Mouse (Mus musculus): ENCODE results near the gene Lzts2. TPM values are rescaled to one million over a fixed set of nuclear protein-coding genes. Genes with fewer than 3 reads are reported as not detected.

Gene Lzts2
- polyA plus RNA-seq, 1 experiment from 2014 or later: 18.2 TPM

DNA sequence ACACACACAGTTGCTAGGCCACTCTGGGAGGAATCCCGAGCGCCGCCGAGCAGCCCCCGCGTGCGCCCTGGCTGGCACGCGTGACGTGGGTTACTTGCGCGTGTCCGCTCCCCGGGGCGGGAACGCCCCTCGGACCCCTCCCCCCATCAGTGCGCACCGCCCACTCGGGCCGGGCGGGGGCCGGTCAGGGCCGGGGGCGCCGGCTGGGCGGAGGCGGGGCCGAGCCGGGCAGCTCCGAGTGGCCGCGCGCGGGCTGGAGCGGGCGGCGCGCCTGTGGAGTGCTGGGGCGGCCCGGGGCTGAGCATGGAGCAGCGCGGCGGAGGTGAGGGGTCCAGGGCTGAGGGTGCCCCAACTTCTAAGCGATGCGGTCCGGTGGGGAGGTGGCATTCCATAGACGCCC lies 3.7 kb downstream of the Lzts2 start:
- ATAC-seq: peak; percentile 51
- H3K4me2 ChIP-seq (ENCODE audit: low read length): peak overlapping the region; percentile 89
- H3K36me3 ChIP-seq (ENCODE audit: control insufficient read depth, insufficient read depth): 0 out of 2 replicates have a peak, but pooled peaks cover 2% of the 10 kb centered on the region
- peak overlapping the region; percentile 97 for H3K27ac ChIP-seq (ENCODE audit: low read length)
- H3K9ac ChIP-seq (replicated peaks; ENCODE audit: low read depth, low read length): peak overlapping the region; percentile 83
- H3K4me3 ChIP-seq (replicated peaks; ENCODE audit: low read length): peak overlapping the region; percentile 74
- H3K9me3 ChIP-seq (ENCODE audit: control insufficient read depth, low read length): no peaks in the 10 kb centered on the region
- no peaks in the 10 kb centered on the region for H3K27me3 ChIP-seq (replicated peaks; ENCODE audit: control insufficient read depth, insufficient read depth, low read length)
- under 1% methylated on average over 39 of the region's 48 CpGs for WGBS
- H3K4me1 ChIP-seq (replicated peaks; ENCODE audit: control insufficient read depth, insufficient read depth, low read length): peaks cover 52% of the 10 kb centered on the region

DNA sequence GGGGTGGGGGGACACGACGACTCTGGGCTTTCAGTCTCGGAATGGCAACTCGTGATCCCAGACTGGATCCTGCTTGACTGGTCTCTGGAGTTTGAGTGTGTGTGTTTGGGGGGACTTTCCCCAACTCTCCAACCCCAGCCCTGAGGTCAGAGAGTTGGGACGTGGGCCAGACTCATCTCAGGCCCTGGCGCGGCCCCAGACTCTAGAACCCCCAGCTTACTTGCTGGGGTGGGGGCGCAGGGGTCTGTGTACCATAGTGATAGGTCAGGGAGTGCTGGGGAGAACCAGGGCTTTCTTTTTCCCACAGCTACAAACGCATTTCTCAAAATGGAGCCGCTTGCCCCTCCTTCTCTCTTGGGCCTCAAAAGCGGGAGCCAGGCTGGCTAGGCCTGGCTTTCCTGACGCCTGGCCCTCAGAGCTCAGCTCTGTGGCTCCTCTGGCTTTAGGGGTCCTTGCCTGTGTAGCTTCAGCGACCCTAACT lies 4.2 kb downstream of the Lzts2 start:
- Histone ChIP-seq H3K36me3 (ENCODE audit: control insufficient read depth, insufficient read depth) (0 out of 2 replicates have a peak, but pooled peaks cover 2% of the 10 kb centered on the region), H3K4me3 (replicated peaks; ENCODE audit: low read length) (peak overlapping the region; percentile 74), H3K9ac (replicated peaks; ENCODE audit: low read depth, low read length) (peak overlapping the region; percentile 83), H3K27ac (ENCODE audit: low read length) (peak overlapping the region; percentile 97), H3K4me1 (replicated peaks; ENCODE audit: control insufficient read depth, insufficient read depth, low read length) (peaks cover 52% of the 10 kb centered on the region), H3K27me3 (replicated peaks; ENCODE audit: control insufficient read depth, insufficient read depth, low read length) (no peaks in the 10 kb centered on the region), H3K4me2 (ENCODE audit: low read length) (peak overlapping the region; percentile 89), H3K9me3 (ENCODE audit: control insufficient read depth, low read length) (no peaks in the 10 kb centered on the region)
- WGBS: under 1% methylated on average over 11 of the region's 13 CpGs
- no peak for ATAC-seq

DNA sequence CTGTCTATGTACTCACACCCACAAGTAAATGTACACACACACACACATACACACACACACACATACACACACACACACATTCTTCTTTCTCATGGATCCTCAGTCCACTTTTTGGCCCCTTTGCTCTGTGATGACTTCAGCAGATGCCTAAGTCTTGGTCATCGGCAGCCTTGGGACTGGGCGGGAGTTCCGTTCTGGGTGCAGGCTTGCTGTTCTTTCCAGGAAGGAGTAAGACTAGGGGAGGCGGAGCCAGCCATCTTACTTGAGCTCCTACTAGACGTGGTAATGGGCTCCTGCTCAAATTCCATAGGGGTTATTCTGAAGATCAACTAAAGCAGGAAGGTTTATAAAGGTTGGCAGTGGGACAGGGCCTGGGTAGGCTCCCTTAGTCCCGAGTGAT lies 6.1 kb downstream of the Lzts2 start:
- Histone ChIP-seq H3K27me3 (replicated peaks; ENCODE audit: control insufficient read depth, insufficient read depth, low read length) (no peaks in the 10 kb centered on the region), H3K9ac (replicated peaks; ENCODE audit: low read depth, low read length) (no peak overlapping the region), H3K4me2 (ENCODE audit: low read length) (no peak overlapping the region), H3K4me3 (replicated peaks; ENCODE audit: low read length) (no peak overlapping the region), H3K9me3 (ENCODE audit: control insufficient read depth, low read length) (no peaks in the 10 kb centered on the region), H3K4me1 (replicated peaks; ENCODE audit: control insufficient read depth, insufficient read depth, low read length) (peaks cover 42% of the 10 kb centered on the region), H3K36me3 (ENCODE audit: control insufficient read depth, insufficient read depth) (peaks cover 6% of the 10 kb centered on the region), H3K27ac (ENCODE audit: low read length) (no peak overlapping the region)
- ATAC-seq: no peak
- WGBS: 67% methylated on average over 6 of the region's 6 CpGs

DNA sequence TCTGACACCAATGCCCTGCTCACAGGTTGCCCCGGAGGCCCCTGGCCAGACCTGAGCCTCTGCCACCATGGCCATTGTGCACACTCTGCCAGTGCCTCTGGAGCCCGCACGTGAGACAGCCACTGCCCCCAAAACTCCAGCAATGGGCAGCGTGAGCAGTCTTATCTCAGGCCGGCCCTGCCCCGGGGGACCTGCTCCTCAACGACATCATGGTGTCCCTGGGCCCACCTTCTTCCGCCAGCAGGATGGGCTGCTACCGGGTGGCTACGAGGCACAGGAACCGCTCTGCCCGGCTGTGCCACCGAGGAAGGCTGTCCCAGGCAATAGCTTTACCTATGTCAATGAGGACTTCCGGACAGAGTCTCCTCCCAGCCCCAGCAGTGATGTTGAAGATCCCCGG lies 7.1 kb downstream of the Lzts2 start:
- Histone ChIP-seq H3K27me3 (replicated peaks; ENCODE audit: control insufficient read depth, insufficient read depth, low read length) (no peaks in the 10 kb centered on the region), H3K9ac (replicated peaks; ENCODE audit: low read depth, low read length) (no peak overlapping the region; the same call in 1 of the 2 replicates), H3K9me3 (ENCODE audit: control insufficient read depth, low read length) (no peaks in the 10 kb centered on the region), H3K4me2 (ENCODE audit: low read length) (no peak overlapping the region), H3K36me3 (ENCODE audit: control insufficient read depth, insufficient read depth) (peaks cover 11% of the 10 kb centered on the region), H3K4me3 (replicated peaks; ENCODE audit: low read length) (no peak overlapping the region), H3K27ac (ENCODE audit: low read length) (no peak overlapping the region), H3K4me1 (replicated peaks; ENCODE audit: control insufficient read depth, insufficient read depth, low read length) (peaks cover 32% of the 10 kb centered on the region)
- ATAC-seq: no peak
- WGBS: 91% methylated on average over 15 of the region's 15 CpGs

DNA sequence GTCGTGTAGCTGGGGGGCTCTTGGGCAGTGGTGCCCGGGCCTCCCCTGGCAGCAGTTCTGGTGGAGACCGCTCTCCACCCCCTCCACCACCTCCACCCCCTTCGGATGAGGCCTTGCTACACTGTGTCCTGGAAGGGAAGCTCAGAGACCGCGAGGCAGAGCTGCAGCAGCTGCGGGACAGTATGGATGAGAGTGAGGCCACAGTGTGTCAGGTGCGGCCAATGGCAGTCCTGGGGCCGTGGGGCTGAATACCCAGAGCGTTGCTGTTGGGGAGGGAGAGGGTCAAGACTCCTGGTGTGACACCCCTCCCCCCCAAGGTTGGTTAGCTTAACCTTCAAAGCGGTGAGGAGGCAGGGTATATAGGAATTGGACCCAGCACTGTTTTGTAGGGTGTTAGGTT lies 9.8 kb downstream of the Lzts2 start:
- no peaks in the 10 kb centered on the region for H3K9me3 ChIP-seq (ENCODE audit: control insufficient read depth, low read length)
- H3K36me3 ChIP-seq (ENCODE audit: control insufficient read depth, insufficient read depth): peaks cover 19% of the 10 kb centered on the region
- H3K4me2 ChIP-seq (ENCODE audit: low read length): no peak overlapping the region
- WGBS: 88% methylated on average over 11 of the region's 11 CpGs
- H3K4me3 ChIP-seq (replicated peaks; ENCODE audit: low read length): no peak overlapping the region
- H3K4me1 ChIP-seq (replicated peaks; ENCODE audit: control insufficient read depth, insufficient read depth, low read length): peaks cover 17% of the 10 kb centered on the region
- H3K27me3 ChIP-seq (replicated peaks; ENCODE audit: control insufficient read depth, insufficient read depth, low read length): no peaks in the 10 kb centered on the region
- no peak overlapping the region for H3K9ac ChIP-seq (replicated peaks; ENCODE audit: low read depth, low read length)
- H3K27ac ChIP-seq (ENCODE audit: low read length): no peak overlapping the region
- no peak for ATAC-seq

DNA sequence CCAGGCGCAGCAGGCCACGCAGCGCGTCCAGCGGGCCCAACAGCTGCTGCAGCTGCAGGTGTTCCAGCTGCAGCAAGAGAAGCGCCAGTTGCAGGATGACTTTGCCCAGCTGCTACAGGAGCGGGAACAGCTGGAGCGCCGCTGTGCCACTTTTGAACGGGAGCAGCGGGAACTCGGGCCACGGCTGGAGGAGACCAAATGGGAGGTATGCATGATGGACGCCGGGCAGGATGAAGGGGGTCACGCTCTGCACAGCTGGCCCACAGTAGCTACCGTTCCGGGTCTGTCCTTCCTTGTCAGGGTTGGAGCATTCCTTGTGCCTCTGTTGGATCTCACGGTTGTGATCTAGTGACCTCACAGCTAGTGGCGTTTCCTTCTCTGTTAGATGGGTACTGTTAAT lies 10.6 kb downstream of the Lzts2 start:
- H3K4me1 ChIP-seq (replicated peaks; ENCODE audit: control insufficient read depth, insufficient read depth, low read length): peaks cover 15% of the 10 kb centered on the region

DNA sequence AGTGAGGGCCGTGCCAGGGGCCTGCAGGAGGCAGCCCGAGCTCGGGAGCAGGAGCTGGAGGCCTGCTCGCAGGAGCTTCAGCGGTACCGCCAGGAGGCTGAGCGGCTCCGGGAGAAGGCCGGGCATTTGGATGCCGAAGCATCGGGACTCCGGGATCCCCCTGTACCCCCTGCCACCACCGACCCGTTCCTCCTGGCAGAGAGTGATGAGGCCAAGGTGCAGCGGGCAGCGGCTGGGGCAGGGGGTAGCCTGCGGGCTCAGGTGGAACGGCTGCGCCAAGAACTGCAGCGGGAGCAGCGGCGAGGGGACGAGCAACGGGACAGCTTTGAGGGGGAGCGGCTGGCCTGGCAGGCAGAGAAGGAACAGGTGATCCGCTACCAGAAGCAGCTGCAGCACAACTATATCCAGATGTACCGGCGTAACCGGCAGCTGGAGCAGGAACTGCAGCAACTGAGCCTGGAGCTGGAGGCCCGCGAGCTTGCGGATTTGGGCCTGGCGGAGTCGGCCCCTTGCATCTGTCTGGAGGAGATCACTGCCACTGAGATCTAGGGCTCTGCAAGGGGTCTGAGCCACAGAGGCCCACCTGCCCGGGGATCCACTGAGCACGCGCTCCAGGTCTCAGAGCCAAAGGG lies 11.8 kb downstream of the Lzts2 start:
- Histone ChIP-seq H3K4me2 (ENCODE audit: low read length) (no peak overlapping the region), H3K27ac (ENCODE audit: low read length) (no peak overlapping the region), H3K4me3 (replicated peaks; ENCODE audit: low read length) (no peak overlapping the region), H3K36me3 (ENCODE audit: control insufficient read depth, insufficient read depth) (peaks cover 19% of the 10 kb centered on the region), H3K9ac (replicated peaks; ENCODE audit: low read depth, low read length) (no peak overlapping the region), H3K27me3 (replicated peaks; ENCODE audit: control insufficient read depth, insufficient read depth, low read length) (no peaks in the 10 kb centered on the region), H3K9me3 (ENCODE audit: control insufficient read depth, low read length) (no peaks in the 10 kb centered on the region), H3K4me1 (replicated peaks; ENCODE audit: control insufficient read depth, insufficient read depth, low read length) (peaks cover 9% of the 10 kb centered on the region)
- no peak for ATAC-seq
- 92% methylated on average over 37 of the region's 37 CpGs for WGBS

More for the DNA sequence above, 10.6 kb downstream of the Lzts2 start:
- Histone ChIP-seq H3K4me3 (replicated peaks; ENCODE audit: low read length) (no peak overlapping the region), H3K4me2 (ENCODE audit: low read length) (no peak overlapping the region), H3K36me3 (ENCODE audit: control insufficient read depth, insufficient read depth) (peaks cover 19% of the 10 kb centered on the region), H3K9me3 (ENCODE audit: control insufficient read depth, low read length) (no peaks in the 10 kb centered on the region), H3K9ac (replicated peaks; ENCODE audit: low read depth, low read length) (no peak overlapping the region), H3K27ac (ENCODE audit: low read length) (no peak overlapping the region), H3K27me3 (replicated peaks; ENCODE audit: control insufficient read depth, insufficient read depth, low read length) (no peaks in the 10 kb centered on the region)
- WGBS: 92% methylated on average over 20 of the region's 20 CpGs
- no peak for ATAC-seq

DNA sequence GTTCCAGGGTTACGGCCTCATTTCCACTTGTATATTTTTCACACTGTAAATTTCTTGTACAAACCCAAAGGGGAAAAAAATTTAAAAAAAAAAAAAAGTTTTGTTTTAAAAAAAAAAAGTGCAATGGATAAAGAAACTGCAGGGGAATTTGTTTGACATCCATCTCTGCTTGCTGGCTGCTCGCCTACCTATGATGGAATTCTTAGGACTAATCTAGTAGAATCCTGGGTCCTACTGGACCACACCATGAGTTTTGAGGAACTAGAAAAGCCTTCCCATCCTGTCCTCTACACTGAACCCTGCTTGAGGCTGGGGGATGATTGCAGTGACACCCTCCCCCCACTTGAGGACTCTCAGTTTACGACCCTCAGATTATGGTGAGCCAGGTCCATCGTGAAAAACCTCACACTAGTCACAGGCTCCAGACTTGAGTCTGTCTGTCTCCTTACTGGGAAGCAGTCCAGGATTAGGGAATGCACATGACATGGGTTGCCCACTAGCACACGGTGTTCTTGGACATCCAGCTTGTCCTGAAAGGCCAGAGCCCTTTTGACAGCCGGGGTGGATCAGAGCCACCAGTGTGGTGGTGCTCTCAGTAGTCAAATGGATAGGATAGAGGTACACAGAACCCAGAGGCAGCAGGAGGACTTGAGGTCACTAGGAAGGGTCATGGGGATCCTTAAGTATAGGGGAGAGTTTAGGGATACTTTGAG lies 12.9 kb downstream of the Lzts2 start:
- Histone ChIP-seq H3K36me3 (ENCODE audit: control insufficient read depth, insufficient read depth) (peaks cover 19% of the 10 kb centered on the region), H3K9ac (replicated peaks; ENCODE audit: low read depth, low read length) (no peak overlapping the region), H3K9me3 (ENCODE audit: control insufficient read depth, low read length) (no peaks in the 10 kb centered on the region), H3K4me3 (replicated peaks; ENCODE audit: low read length) (no peak overlapping the region), H3K4me1 (replicated peaks; ENCODE audit: control insufficient read depth, insufficient read depth, low read length) (peaks cover 5% of the 10 kb centered on the region), H3K27ac (ENCODE audit: low read length) (no peak overlapping the region), H3K4me2 (ENCODE audit: low read length) (no peak overlapping the region), H3K27me3 (replicated peaks; ENCODE audit: control insufficient read depth, insufficient read depth, low read length) (no peaks in the 10 kb centered on the region)
- WGBS: 78% methylated on average over 6 of the region's 6 CpGs
- no peak for ATAC-seq

DNA sequence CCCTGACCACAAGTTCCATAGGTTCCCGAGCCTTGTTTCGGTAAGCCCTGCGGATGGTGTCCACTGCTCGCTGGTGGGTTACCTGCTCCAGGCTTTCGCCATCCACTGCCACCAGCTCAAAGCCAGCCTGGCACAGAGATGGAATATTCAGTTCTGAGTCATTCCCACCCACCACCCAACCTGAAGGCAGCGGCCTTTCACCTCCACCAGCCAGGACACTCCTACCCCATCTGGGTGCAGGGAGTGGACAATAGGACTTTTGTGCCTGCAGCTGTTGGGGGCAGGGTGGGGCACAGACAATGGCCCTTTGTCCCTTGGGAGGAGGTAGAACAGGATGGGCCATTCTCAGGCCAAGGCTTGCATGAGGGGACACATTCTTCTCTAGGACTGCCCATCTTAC lies 13.6 kb downstream of the Lzts2 start:
- H3K4me3 ChIP-seq (replicated peaks; ENCODE audit: low read length): no peak overlapping the region
- H3K9me3 ChIP-seq (ENCODE audit: control insufficient read depth, low read length): no peaks in the 10 kb centered on the region
- ATAC-seq: no peak
- WGBS: 82% methylated on average over 6 of the region's 6 CpGs
- no peak overlapping the region for H3K4me2 ChIP-seq (ENCODE audit: low read length)
- no peaks in the 10 kb centered on the region for H3K27me3 ChIP-seq (replicated peaks; ENCODE audit: control insufficient read depth, insufficient read depth, low read length)
- H3K27ac ChIP-seq (ENCODE audit: low read length): no peak overlapping the region
- H3K4me1 ChIP-seq (replicated peaks; ENCODE audit: control insufficient read depth, insufficient read depth, low read length): peaks cover 7% of the 10 kb centered on the region
- H3K36me3 ChIP-seq (ENCODE audit: control insufficient read depth, insufficient read depth): peaks cover 17% of the 10 kb centered on the region
- no peak overlapping the region for H3K9ac ChIP-seq (replicated peaks; ENCODE audit: low read depth, low read length)

All from forebrain, embryonic 16.5 days (tissue).